Mouse (Mus musculus) hindbrain, embryonic 14.5 days (tissue): Measurements from ENCODE around the gene Xpa. TPM values are rescaled to one million over a fixed set of nuclear protein-coding genes. Genes with fewer than 3 reads are reported as not detected.

Source experiments
- ATAC-seq: fragments of 200-750 bp; cut with Nextera tagmentation; 2 replicates; pipeline ENCODE4 v1.8.0; 2017; ENCODE audit warnings: moderate number of reproducible peaks, mild to moderate bottlenecking, moderate TSS enrichment, moderate library complexity; ENCODE audit not compliant: low FRiP score
- DNase-seq: peaks from one replicate; pipeline ENCODE4 v3.0.0-alpha.2; 2015; ENCODE audit warnings: low spot score
- H3K27ac ChIP-seq: fragments of 300-500 bp; sonication (generic); 2 replicates; pipeline ENCODE4 v1.5.1; 2014; ENCODE audit warnings: mild to moderate bottlenecking, moderate library complexity
- H3K27me3 ChIP-seq: fragments of 300-500 bp; sonication (generic); 2 replicates; pipeline ENCODE4 v1.6.1; 2014; ENCODE audit warnings: mild to moderate bottlenecking, low read length, mixed read lengths; ENCODE audit not compliant: control insufficient read depth, insufficient read depth
- H3K36me3 ChIP-seq: fragments of 300-500 bp; sonication (generic); replicated peaks from 2 replicates; pipeline ENCODE4 v1.6.1; 2014; ENCODE audit not compliant: control insufficient read depth, insufficient read depth
- H3K4me1 ChIP-seq: fragments of 300-500 bp; sonication (generic); replicated peaks from 2 replicates; pipeline ENCODE4 v1.6.1; 2014; ENCODE audit warnings: antibody characterized with exemption, low read length, mixed read lengths; ENCODE audit not compliant: control insufficient read depth, insufficient read depth
- H3K4me2 ChIP-seq: fragments of 300-500 bp; sonication (generic); replicated peaks from 2 replicates; pipeline ENCODE4 v1.6.1; 2014; ENCODE audit warnings: mild to moderate bottlenecking, moderate library complexity
- H3K4me3 ChIP-seq: fragments of 300-500 bp; sonication (generic); replicated peaks from 2 replicates; pipeline ENCODE4 v1.5.1; 2014; ENCODE audit warnings: mild to moderate bottlenecking, low read length
- H3K9ac ChIP-seq: fragments of 300-500 bp; sonication (generic); 2 replicates; pipeline ENCODE4 v1.6.1; 2014
- H3K9me3 ChIP-seq: fragments of 300-500 bp; sonication (generic); 2 replicates; pipeline ENCODE4 v1.6.1; 2016; ENCODE audit warnings: low read length; ENCODE audit not compliant: control insufficient read depth
- WGBS: fragments of 180-500 bp; shearing (Covaris S2); extraction: QIAGEN DNeasy Blood & Tissue Kit; methylation state at CpG from one replicate; pipeline ENCODE4 v1.1.7; 2014; 5-methylcytosine and 5-hydroxymethylcytosine counted together
- polyA plus RNA-seq: library from polyadenylated mRNA; unstranded; fragments of >200 nt; fragmentation: Nextera tagmentation; extraction: Ambion mirVana; gene quantifications from 2 replicates; pipeline ENCODE4 v1.2.1, GENCODE M21; 2014

The Xpa gene
- polyA plus RNA-seq, 1 experiment from 2014 or later, result 29.0 TPM

- H3K27ac ChIP-seq, result no peak overlapping the region
- no peaks in the 10 kb centered on the region for H3K9me3 ChIP-seq
- peaks cover 82% of the 10 kb centered on the region for H3K36me3 ChIP-seq
- ATAC-seq (no peak), DNase-seq (no peak)
- H3K4me2 ChIP-seq, result no peak overlapping the region
- H3K4me1 ChIP-seq, result no peaks in the 10 kb centered on the region
- H3K9ac ChIP-seq, result no peak overlapping the region
- H3K4me3 ChIP-seq, result no peak overlapping the region
- 85% methylated on average over 8 of the region's 8 CpGs for WGBS
- no peaks in the 10 kb centered on the region for H3K27me3 ChIP-seq
Observed at GRCm38 (mm10) chr4:46129311-46130004, 66.7 kb downstream of the Xpa start.

- H3K27ac ChIP-seq, result no peak overlapping the region
- H3K36me3 ChIP-seq, result peaks cover 82% of the 10 kb centered on the region
- WGBS, result 51% methylated on average over 2 of the region's 2 CpGs
- ATAC-seq (no peak), DNase-seq (peak; percentile 92)
- no peaks in the 10 kb centered on the region for H3K4me1 ChIP-seq
- H3K4me2 ChIP-seq, result no peak overlapping the region
- no peaks in the 10 kb centered on the region for H3K27me3 ChIP-seq
- no peak overlapping the region for H3K4me3 ChIP-seq
- no peaks in the 10 kb centered on the region for H3K9me3 ChIP-seq
- H3K9ac ChIP-seq, result no peak overlapping the region
Observed at GRCm38 (mm10) chr4:46126541-46126940, 69.6 kb downstream of the Xpa start.

DNA sequence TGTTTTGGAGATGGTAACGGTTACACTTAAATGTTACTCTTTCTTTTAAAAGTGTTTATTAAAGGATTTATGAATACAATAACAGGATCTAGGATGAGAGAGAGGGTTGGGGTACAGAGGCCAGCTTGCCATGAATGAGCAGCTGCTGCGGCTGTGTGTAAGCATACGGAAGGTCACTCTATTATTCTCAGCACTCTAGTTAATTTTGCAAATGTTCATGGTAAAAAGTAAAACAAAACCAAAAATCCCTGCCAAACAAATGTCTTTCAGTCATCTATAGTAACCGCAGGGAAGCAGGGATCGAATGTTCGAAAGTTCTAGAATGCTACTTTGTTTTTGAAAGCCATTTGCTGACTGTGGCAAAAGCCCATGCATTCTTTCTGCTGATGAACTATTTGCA lies 72.8 kb downstream of the Xpa start:
- H3K4me1 ChIP-seq, result no peaks in the 10 kb centered on the region
- H3K9ac ChIP-seq, result no peak overlapping the region
- ATAC-seq, result no peak
- peaks cover 87% of the 10 kb centered on the region for H3K36me3 ChIP-seq
- no peak overlapping the region for H3K4me2 ChIP-seq
- H3K9me3 ChIP-seq, result no peaks in the 10 kb centered on the region
- H3K27me3 ChIP-seq, result no peaks in the 10 kb centered on the region
- no peak overlapping the region for H3K4me3 ChIP-seq
- no peak overlapping the region for H3K27ac ChIP-seq
- no peak for DNase-seq
- WGBS, result 93% methylated on average over 6 of the region's 6 CpGs

GRCm38 (mm10) chr4:46120767-46121166 lies 75.3 kb downstream of the Xpa start:
- Histone ChIP-seq H3K27ac (no peak overlapping the region), H3K36me3 (peaks cover 100% of the 10 kb centered on the region), H3K9me3 (no peaks in the 10 kb centered on the region), H3K9ac (no peak overlapping the region), H3K4me2 (no peak overlapping the region), H3K4me1 (no peaks in the 10 kb centered on the region), H3K27me3 (no peaks in the 10 kb centered on the region), H3K4me3 (no peak overlapping the region)
- ATAC-seq (no peak), DNase-seq (no peak)
- 89% methylated on average over 3 of the region's 3 CpGs for WGBS

GRCm38 (mm10) chr4:46119514-46120094 lies 76.5 kb downstream of the Xpa start:
- DNase-seq (no peak), ATAC-seq (no peak)
- no peak overlapping the region for H3K9ac ChIP-seq
- peaks cover 100% of the 10 kb centered on the region for H3K36me3 ChIP-seq
- H3K27me3 ChIP-seq, result no peaks in the 10 kb centered on the region
- H3K27ac ChIP-seq, result no peak overlapping the region
- H3K4me3 ChIP-seq, result no peak overlapping the region
- H3K4me1 ChIP-seq, result no peaks in the 10 kb centered on the region
- H3K9me3 ChIP-seq, result no peaks in the 10 kb centered on the region
- H3K4me2 ChIP-seq, result no peak overlapping the region
- WGBS, result 91% methylated on average over 14 of the region's 14 CpGs

DNA sequence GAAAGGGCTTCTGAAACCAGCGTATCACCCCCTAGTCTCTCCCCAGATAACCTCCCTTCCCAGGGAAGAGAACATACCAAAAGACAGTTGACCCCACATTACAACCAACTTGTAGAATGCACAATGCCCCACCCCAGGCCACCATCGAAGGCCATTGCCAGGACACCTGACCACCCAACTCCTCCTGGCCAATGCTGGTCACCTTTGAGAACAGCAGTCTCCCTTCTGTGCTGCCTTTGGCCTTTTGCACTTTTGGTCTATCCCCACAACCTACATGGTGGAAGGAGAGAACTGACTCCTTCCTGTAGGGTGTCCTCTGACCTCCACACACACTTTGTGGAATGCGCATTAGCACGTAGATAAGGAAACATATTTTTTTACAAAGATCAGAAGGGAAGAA lies 78.6 kb downstream of the Xpa start:
- Histone ChIP-seq H3K27ac (no peak overlapping the region), H3K4me1 (no peaks in the 10 kb centered on the region), H3K36me3 (peaks cover 97% of the 10 kb centered on the region), H3K4me2 (no peak overlapping the region), H3K27me3 (no peaks in the 10 kb centered on the region), H3K4me3 (no peak overlapping the region), H3K9me3 (no peaks in the 10 kb centered on the region), H3K9ac (no peak overlapping the region)
- DNase-seq (no peak), ATAC-seq (no peak)
- WGBS, result 97% methylated on average over 4 of the region's 4 CpGs

GRCm38 (mm10) chr4:46116544-46117175 lies 79.5 kb downstream of the Xpa start:
- no peak overlapping the region for H3K4me2 ChIP-seq
- peaks cover 88% of the 10 kb centered on the region for H3K36me3 ChIP-seq
- no peaks in the 10 kb centered on the region for H3K27me3 ChIP-seq
- H3K9me3 ChIP-seq, result no peaks in the 10 kb centered on the region
- WGBS, result 69% methylated on average over 10 of the region's 10 CpGs
- no peak overlapping the region for H3K9ac ChIP-seq
- no peak overlapping the region for H3K4me3 ChIP-seq
- H3K4me1 ChIP-seq, result no peaks in the 10 kb centered on the region
- no peak overlapping the region for H3K27ac ChIP-seq
- no peak for DNase-seq
- no peak; the same call in 1 of the 2 replicates for ATAC-seq

- WGBS, result 87% methylated on average over 1 of the region's 1 CpGs
- ATAC-seq, result no peak
- H3K27ac ChIP-seq, result no peak overlapping the region
Observed at GRCm38 (mm10) chr4:46115308-46115707, 80.8 kb downstream of the Xpa start.

GRCm38 (mm10) chr4:46111361-46111760 lies 84.8 kb downstream of the Xpa start:
- 78% methylated on average over 3 of the region's 3 CpGs for WGBS
- no peak for ATAC-seq
- Histone ChIP-seq H3K4me3 (no peak overlapping the region), H3K27me3 (no peaks in the 10 kb centered on the region), H3K27ac (no peak overlapping the region), H3K4me1 (no peaks in the 10 kb centered on the region), H3K36me3 (peaks cover 35% of the 10 kb centered on the region), H3K9me3 (no peaks in the 10 kb centered on the region), H3K4me2 (no peak overlapping the region), H3K9ac (no peak overlapping the region)
- no peak for DNase-seq

More at GRCm38 (mm10) chr4:46115308-46115707, 80.8 kb downstream of the Xpa start:
- Histone ChIP-seq H3K9me3 (no peaks in the 10 kb centered on the region), H3K4me3 (no peak overlapping the region), H3K4me1 (no peaks in the 10 kb centered on the region), H3K4me2 (no peak overlapping the region), H3K36me3 (peaks cover 75% of the 10 kb centered on the region), H3K27me3 (no peaks in the 10 kb centered on the region), H3K9ac (no peak overlapping the region)
- DNase-seq, result no peak
